Mouse (Mus musculus) limb, embryonic 10.5 days (tissue): Measurements from ENCODE around the gene Ip6k1. TPM values are rescaled to one million over a fixed set of nuclear protein-coding genes. Genes with fewer than 3 reads are reported as not detected.

Experiments
- DNase-seq: peaks from one replicate; pipeline ENCODE4 v3.0.0-alpha.2; 2017; ENCODE audit warnings: low spot score
- H3K27ac ChIP-seq: fragments of 300-500 bp; sonication (generic); 2 replicates; pipeline ENCODE4 v1.5.1; 2016; ENCODE audit warnings: mild to moderate bottlenecking
- H3K27me3 ChIP-seq: fragments of 300-500 bp; sonication (generic); 2 replicates; pipeline ENCODE4 v1.6.1; 2016; ENCODE audit warnings: low read depth, mild to moderate bottlenecking; ENCODE audit not compliant: poor library complexity, severe bottlenecking
- H3K36me3 ChIP-seq: fragments of 300-500 bp; sonication (generic); 2 replicates; pipeline ENCODE4 v1.6.1; 2016; ENCODE audit warnings: mild to moderate bottlenecking, moderate library complexity
- H3K4me1 ChIP-seq: fragments of 300-500 bp; sonication (generic); 2 replicates; pipeline ENCODE4 v1.6.1; 2016
- H3K4me3 ChIP-seq: fragments of 300-500 bp; sonication (generic); 2 replicates; pipeline ENCODE4 v1.5.1; 2016; ENCODE audit warnings: mild to moderate bottlenecking, moderate library complexity
- H3K9me3 ChIP-seq: fragments of 300-500 bp; sonication (generic); replicated peaks from 2 replicates; pipeline ENCODE4 v1.6.1; 2016; ENCODE audit warnings: mild to moderate bottlenecking
- WGBS: fragments of 180-500 bp; shearing (Covaris S2); methylation state at CpG from one replicate; pipeline ENCODE4 v1.1.7; 2016; 5-methylcytosine and 5-hydroxymethylcytosine counted together
- polyA plus RNA-seq: library from polyadenylated mRNA; unstranded; fragments of >200 nt; fragmentation: Nextera tagmentation; extraction: Ambion mirVana; gene quantifications from 2 replicates; pipeline ENCODE4 v1.2.1, GENCODE M21; 2016

Gene Ip6k1
- polyA plus RNA-seq, 1 experiment from 2014 or later: 69.8 TPM

DNA sequence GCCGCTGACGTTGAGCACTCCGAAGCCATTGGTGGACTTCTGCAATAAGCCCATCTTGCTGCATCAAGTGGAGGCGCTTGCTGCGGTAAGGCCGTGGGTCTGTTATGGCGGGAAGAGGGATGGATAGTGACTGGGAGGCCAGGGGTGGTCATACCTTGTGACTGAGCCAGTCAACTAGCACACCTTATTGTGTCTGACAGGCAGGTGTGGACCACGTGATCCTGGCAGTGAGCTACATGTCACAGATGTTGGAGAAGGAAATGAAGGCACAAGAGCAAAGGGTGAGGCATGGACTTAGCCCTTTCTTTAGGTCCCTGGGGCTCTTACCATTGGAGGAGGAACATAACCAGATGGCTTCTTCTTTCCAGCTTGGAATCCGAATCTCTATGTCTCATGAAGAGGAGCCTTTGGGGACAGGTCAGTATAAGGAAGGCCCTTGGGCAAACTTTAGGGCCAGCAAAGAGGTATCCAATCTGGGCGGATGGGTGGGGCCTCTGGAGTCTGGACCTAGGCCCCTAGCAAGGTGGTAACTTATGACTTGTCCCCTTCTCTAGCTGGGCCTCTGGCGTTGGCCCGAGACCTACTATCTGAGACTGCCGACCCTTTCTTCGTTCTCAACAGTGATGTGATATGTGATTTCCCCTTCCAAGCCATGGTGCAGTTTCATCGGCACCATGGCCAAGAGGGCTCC, 47.4 kb downstream of the Ip6k1 start:
- Histone ChIP-seq H3K36me3 (peaks cover 68% of the 10 kb centered on the region), H3K27ac (peak overlapping the region; percentile 81), H3K27me3 (no peaks in the 10 kb centered on the region), H3K9me3 (no peaks in the 10 kb centered on the region), H3K4me1 (peaks cover 37% of the 10 kb centered on the region), H3K4me3 (peak overlapping the region; percentile 64)
- 42% methylated on average over 15 of the region's 15 CpGs for WGBS
- DNase-seq: no peak

DNA sequence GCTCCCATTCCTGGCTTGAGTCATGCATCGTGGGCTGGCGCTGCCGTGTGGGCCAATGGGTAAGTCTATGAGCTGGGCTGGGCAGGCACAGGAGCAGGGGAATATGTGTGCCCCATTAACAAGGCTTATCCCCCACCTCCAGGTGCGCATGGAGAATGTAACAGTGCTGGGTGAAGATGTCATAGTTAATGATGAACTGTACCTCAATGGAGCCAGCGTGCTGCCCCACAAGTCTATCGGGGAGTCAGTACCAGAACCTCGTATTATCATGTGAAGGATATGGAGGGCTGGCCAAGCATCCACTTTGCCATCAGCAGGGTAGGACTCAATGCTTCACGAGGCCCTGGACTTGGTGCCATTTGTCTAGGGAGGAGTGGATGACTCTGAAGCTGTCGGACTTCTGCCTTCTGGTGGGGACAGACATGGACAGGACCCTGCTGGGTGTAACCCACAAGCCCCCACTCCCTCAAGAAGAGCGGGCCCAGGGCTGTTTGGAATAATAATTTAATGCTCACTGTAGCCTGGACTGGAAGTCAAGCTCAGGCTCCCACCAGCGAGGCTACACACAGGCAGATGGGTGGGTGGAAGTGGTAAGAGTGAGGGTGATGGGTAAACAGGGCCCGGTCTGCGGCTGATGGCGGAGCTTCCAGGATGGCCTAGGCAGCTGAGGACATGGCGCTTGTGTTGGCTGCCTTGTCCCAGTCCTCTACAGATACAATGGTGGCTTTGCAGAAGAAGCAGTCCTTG, 49.1 kb downstream of the Ip6k1 start:
- Histone ChIP-seq H3K27me3 (no peaks in the 10 kb centered on the region), H3K4me1 (peaks cover 37% of the 10 kb centered on the region), H3K36me3 (peaks cover 68% of the 10 kb centered on the region), H3K27ac (no peak overlapping the region), H3K4me3 (no peak overlapping the region), H3K9me3 (no peaks in the 10 kb centered on the region)
- 93% methylated on average over 15 of the region's 15 CpGs for WGBS
- DNase-seq: no peak

DNA sequence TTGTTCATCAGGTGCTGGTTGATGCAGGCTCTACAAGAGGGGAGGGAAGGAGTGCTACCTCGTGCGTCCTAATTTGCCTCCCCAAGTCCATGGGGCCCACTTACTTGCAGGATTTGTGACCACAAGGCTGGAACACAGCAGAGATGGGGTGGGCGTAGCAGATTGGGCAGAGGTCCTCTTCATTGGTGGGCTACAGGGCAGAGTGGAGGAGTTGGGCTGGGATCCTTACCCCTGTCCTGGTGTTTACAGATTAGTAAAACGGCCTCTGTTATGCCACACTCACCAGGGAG, 49.6 kb downstream of the Ip6k1 start:
- H3K27me3 ChIP-seq: no peaks in the 10 kb centered on the region
- no peak for DNase-seq
- peaks cover 37% of the 10 kb centered on the region for H3K4me1 ChIP-seq
- no peak overlapping the region for H3K4me3 ChIP-seq
- 89% methylated on average over 4 of the region's 4 CpGs for WGBS
- no peaks in the 10 kb centered on the region for H3K9me3 ChIP-seq
- peaks cover 68% of the 10 kb centered on the region for H3K36me3 ChIP-seq
- no peak overlapping the region for H3K27ac ChIP-seq

DNA sequence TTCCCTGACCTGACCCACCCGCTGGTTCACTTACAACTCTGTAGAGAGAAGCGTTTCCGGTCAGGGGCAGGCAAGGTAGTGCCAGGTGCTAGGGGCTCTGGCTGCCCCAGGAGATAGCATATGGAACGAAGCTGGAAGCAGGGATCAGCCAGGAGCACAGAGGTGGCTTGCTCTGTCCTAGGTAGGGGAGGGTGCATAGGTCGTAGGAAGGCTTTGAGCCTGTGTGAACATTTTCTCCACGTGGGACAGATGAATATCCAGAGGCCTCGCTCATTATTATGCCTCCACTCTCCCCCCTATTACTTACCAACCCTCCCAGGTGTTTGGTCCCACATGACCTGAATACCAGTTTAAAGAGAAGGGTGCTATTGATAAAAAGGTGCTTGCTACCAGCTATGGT, 50.1 kb downstream of the Ip6k1 start:
- Histone ChIP-seq H3K27me3 (no peaks in the 10 kb centered on the region), H3K4me1 (peaks cover 34% of the 10 kb centered on the region), H3K4me3 (no peak overlapping the region), H3K27ac (no peak overlapping the region), H3K9me3 (no peaks in the 10 kb centered on the region), H3K36me3 (peaks cover 68% of the 10 kb centered on the region)
- 74% methylated on average over 7 of the region's 7 CpGs for WGBS
- DNase-seq: no peak

DNA sequence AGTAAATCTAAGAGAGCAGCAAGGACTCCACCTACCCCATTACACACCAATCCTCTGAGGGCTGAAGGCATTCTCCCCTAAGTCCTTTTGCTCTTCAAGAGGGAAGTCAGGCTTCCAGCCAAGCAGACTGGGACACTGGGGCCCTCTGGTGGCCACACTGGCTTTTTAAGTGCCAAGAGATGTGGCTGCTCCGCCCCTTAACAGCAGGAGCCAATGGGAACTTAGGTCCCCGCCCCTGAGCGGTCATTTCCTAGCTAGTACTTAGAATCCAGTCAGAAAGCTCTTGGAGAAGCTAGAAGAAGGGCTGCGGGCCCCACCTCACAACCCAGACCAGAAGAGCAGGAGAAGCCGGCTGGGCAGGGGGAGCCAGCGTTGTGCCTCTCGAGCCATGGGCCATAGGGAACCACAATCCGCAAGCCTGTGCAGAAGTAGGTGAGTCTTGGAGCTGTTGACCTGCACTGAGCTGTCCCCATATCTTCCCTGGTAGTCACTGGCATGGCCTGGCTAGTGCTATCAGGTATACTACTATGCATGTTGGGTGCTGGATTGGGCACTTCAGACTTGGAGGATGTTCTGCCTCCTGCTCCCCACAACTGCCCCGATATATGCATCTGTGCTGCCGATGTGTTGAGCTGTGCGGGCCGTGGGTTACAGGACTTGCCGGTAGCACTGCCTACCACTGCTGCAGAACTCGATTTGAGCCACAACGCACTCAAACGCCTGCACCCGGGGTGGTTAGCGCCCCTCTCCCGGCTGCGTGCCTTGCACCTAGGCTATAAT, 50.8 kb downstream of the Ip6k1 start, which contains the start of gene Amigo3:
Gene Amigo3, plus strand, starts transcription at position 275 of the 780 bp plus-strand sequence.
- Histone ChIP-seq H3K27ac (0 out of 2 replicates have a peak within 1 kb of the TSS, but pooled peaks have one; percentile 16), H3K4me3 (peak within 1 kb of the TSS; percentile 34), H3K27me3 (no peaks in the 10 kb centered on the region), H3K4me1 (peaks cover 28% of the 10 kb centered on the region), H3K9me3 (no peaks in the 10 kb centered on the region), H3K36me3 (peaks cover 72% of the 10 kb centered on the region)
- 56% methylated on average over 20 of the region's 20 CpGs for WGBS
- DNase-seq: peak; percentile 92

DNA sequence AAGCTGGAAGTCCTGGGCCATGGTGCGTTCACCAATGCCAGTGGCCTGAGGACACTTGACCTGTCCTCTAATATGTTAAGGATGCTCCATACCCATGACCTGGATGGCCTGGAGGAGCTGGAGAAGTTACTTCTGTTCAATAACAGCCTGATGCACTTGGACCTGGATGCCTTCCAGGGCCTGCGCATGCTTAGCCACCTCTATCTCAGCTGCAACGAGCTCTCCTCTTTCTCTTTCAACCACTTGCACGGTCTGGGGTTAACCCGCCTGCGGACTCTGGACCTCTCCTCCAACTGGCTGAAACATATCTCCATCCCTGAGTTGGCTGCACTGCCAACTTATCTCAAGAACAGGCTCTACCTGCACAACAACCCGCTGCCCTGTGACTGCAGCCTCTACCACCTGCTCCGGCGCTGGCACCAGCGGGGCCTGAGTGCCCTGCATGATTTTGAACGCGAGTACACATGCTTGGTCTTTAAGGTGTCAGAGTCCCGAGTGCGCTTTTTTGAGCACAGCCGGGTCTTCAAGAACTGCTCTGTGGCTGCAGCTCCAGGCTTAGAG, 51.4 kb downstream of the Ip6k1 start:
- H3K9me3 ChIP-seq: no peaks in the 10 kb centered on the region
- 94% methylated on average over 15 of the region's 15 CpGs for WGBS
- H3K4me3 ChIP-seq: 0 out of 2 replicates have a peak overlapping the region, but pooled peaks have one; percentile 34
- no peaks in the 10 kb centered on the region for H3K27me3 ChIP-seq
- H3K4me1 ChIP-seq: peaks cover 22% of the 10 kb centered on the region
- DNase-seq: no peak
- H3K36me3 ChIP-seq: peaks cover 79% of the 10 kb centered on the region
- H3K27ac ChIP-seq: 0 out of 2 replicates have a peak overlapping the region, but pooled peaks have one; percentile 16

DNA sequence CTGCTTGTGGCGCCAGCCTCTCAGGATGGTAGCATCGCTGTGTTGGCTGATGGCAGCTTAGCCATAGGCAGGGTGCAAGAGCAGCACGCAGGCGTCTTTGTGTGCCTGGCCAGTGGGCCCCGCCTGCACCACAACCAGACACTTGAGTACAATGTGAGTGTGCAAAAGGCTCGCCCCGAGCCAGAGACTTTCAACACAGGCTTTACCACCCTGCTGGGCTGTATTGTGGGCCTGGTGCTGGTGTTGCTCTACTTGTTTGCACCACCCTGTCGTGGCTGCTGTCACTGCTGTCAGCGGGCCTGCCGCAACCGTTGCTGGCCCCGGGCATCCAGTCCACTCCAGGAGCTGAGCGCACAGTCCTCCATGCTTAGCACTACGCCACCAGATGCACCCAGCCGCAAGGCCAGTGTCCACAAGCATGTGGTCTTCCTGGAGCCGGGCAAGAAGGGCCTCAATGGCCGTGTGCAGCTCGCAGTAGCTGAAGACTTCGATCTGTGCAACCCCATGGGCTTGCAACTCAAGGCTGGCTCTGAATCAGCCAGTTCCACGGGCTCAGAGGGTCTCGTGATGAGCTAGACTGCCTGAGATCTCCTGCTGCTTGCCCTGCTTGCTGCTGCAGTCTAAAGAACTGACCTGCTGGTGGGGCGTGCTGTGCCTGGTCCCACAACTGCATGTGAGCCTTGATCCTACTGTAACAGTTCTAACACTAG, 52.2 kb downstream of the Ip6k1 start:
- H3K27ac ChIP-seq: no peak overlapping the region
- DNase-seq: no peak
- 91% methylated on average over 22 of the region's 22 CpGs for WGBS
- H3K36me3 ChIP-seq: peaks cover 86% of the 10 kb centered on the region
- H3K4me3 ChIP-seq: 0 out of 2 replicates have a peak overlapping the region, but pooled peaks have one; percentile 34
- no peaks in the 10 kb centered on the region for H3K27me3 ChIP-seq
- H3K4me1 ChIP-seq: peaks cover 20% of the 10 kb centered on the region
- no peaks in the 10 kb centered on the region for H3K9me3 ChIP-seq

DNA sequence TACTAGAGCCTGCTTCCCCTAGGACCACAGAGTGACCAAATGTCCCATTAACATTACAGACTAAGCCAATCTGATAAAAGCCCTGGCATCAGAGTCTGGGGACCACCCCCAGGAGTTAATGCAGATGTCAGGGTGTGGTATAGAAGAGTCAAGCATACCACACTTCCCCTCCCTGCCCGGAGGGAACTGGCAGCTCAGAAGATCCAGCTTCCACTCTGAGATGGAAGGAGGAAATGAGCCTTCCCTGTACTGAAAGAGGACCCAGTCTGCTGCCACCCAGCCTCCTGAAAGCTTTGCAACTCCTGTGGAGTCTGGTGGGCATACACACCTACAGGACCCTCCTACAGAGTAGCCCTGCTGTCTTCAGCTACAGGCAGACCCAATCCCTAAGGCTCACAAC, 52.8 kb downstream of the Ip6k1 start:
- 75% methylated on average over 1 of the region's 1 CpGs for WGBS
- no peak for DNase-seq
- no peak overlapping the region for H3K27ac ChIP-seq
- peaks cover 92% of the 10 kb centered on the region for H3K36me3 ChIP-seq
- H3K4me3 ChIP-seq: no peak overlapping the region
- H3K27me3 ChIP-seq: no peaks in the 10 kb centered on the region
- H3K9me3 ChIP-seq: no peaks in the 10 kb centered on the region
- peaks cover 14% of the 10 kb centered on the region for H3K4me1 ChIP-seq

DNA sequence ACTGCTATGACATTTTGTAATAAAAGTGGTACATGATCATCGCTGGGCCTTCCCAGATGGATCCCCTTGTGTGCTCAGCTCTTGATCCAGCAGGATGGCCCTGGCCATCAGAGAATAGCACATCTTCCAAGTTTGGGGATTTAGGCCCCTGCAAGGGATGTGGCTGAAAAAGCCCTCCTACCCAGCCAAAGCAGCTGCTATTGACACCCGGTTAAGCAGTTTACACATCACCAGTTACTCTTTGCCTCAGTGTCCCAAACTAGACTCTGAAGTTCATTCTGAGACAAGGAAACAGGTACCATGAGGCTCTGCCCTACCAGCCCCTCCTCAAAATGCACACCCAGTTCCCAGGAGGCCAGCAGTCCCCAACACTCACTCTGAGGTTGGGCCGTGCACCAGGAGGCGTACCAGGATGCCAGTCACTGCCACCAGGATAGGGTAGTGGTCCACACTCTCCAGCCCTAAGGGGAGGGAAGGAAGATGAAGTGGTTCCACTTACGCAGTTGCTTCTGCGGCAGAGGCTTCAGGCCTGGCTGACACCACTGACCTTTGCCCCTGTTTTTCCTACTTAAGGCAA, 53.4 kb downstream of the Ip6k1 start:
- Histone ChIP-seq H3K4me3 (no peak overlapping the region), H3K4me1 (peaks cover 11% of the 10 kb centered on the region), H3K36me3 (peaks cover 93% of the 10 kb centered on the region), H3K9me3 (no peaks in the 10 kb centered on the region), H3K27ac (no peak overlapping the region), H3K27me3 (no peaks in the 10 kb centered on the region)
- 83% methylated on average over 6 of the region's 6 CpGs for WGBS
- no peak for DNase-seq

DNA sequence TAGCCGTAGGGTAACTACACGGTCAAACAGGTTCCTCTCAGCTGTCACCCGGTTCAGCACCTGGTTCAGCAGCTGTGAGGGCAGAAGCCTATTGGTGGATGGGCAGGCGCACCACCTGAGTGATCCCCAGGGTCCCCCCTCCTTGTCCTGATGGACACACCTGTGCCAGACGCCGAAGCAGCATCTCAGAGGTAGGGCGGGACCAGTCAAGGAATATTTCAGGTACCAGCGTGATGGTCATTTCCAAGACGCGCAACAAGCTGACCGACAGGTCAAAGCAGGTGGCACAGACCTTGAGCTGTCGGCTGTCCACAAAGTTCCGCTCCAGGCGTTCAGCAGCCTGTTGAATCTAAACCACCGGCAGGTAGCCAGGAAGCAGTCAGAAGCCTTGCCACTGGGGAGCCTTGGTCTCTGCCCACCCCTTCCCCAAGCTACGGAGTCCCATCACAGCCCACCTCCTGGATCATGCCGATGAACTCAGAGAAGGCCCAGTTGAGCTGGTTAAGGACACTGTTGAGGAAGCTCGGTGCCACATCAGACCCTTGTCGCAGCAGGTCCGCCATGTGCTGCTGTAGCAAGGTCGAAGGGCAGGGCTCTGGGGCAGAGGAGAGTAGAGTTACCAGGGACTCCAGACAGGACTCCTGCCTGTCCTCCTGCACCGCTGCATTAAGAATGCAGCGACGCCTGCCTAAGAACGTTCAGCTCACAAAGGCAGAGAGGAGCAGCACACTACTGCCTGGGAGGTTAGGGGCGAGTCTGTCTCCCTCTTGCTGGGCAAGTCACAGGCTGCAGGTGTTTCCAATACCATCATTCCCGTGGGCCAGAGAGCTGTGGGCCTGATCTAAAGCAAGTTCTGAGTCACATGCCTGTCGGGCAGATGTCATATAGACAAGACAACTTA, 54.3 kb downstream of the Ip6k1 start:
- H3K4me1 ChIP-seq: peaks cover 11% of the 10 kb centered on the region
- no peak for DNase-seq
- H3K4me3 ChIP-seq: no peak overlapping the region
- H3K27ac ChIP-seq: no peak overlapping the region
- H3K27me3 ChIP-seq: no peaks in the 10 kb centered on the region
- no peaks in the 10 kb centered on the region for H3K9me3 ChIP-seq
- 83% methylated on average over 28 of the region's 28 CpGs for WGBS
- peaks cover 89% of the 10 kb centered on the region for H3K36me3 ChIP-seq

DNA sequence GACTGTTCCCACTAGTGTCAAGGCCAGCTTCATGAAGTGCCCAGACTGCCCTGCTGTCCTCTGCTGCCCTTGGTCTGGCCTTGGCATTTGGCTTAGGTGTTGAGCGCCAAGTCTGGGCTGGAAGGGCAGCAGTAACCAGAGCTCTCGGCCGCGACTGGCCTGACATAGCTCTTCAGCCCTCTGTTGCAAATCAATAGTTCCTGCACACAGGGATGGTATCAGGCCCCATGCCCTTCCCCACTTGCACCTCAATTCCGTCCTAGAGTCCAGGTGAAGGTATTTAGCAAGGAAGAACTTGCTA, 54.9 kb downstream of the Ip6k1 start:
- no peaks in the 10 kb centered on the region for H3K27me3 ChIP-seq
- H3K9me3 ChIP-seq: no peaks in the 10 kb centered on the region
- H3K4me3 ChIP-seq: no peak overlapping the region
- H3K27ac ChIP-seq: no peak overlapping the region
- H3K36me3 ChIP-seq: peaks cover 89% of the 10 kb centered on the region
- DNase-seq: no peak
- WGBS: 93% methylated on average over 5 of the region's 5 CpGs
- H3K4me1 ChIP-seq: peaks cover 11% of the 10 kb centered on the region
